Mouse (Mus musculus) liver, postnatal 0 days (tissue): Measurements from ENCODE around the gene Timm23. TPM values are rescaled to one million over a fixed set of nuclear protein-coding genes. Genes with fewer than 3 reads are reported as not detected.

Experiments used
- ATAC-seq: fragments of 200-750 bp; cut with Nextera tagmentation; 2 replicates; pipeline ENCODE4 v1.8.0; 2017; ENCODE audit warnings: mild to moderate bottlenecking, moderate library complexity
- DNase-seq: peaks from one replicate; pipeline ENCODE4 v3.0.0-alpha.2; 2016
- H3K27ac ChIP-seq: fragments of 300-500 bp; sonication (generic); 2 replicates; pipeline ENCODE4 v1.5.1; 2014; ENCODE audit warnings: antibody characterized with exemption, moderate library complexity, mild to moderate bottlenecking, low read depth
- H3K27me3 ChIP-seq: fragments of 300-500 bp; sonication (generic); 2 replicates; pipeline ENCODE4 v1.6.1; 2014; ENCODE audit warnings: low read length, control low read depth, mixed read lengths; ENCODE audit not compliant: insufficient read depth
- H3K36me3 ChIP-seq: fragments of 300-500 bp; sonication (generic); replicated peaks from 2 replicates; pipeline ENCODE4 v1.6.1; 2014; ENCODE audit warnings: mild to moderate bottlenecking, control low read depth, low read length, moderate library complexity, mixed read lengths; ENCODE audit not compliant: insufficient read depth
- H3K4me1 ChIP-seq: fragments of 300-500 bp; sonication (generic); 2 replicates; pipeline ENCODE4 v1.6.1; 2014; ENCODE audit warnings: antibody characterized with exemption, mild to moderate bottlenecking, control low read depth; ENCODE audit not compliant: insufficient read depth
- H3K4me2 ChIP-seq: fragments of 300-500 bp; sonication (generic); 2 replicates; pipeline ENCODE4 v1.6.1; 2014; ENCODE audit warnings: low read depth, mild to moderate bottlenecking, low read length, moderate library complexity, mixed read lengths
- H3K4me3 ChIP-seq: fragments of 300-500 bp; sonication (generic); 2 replicates; pipeline ENCODE4 v1.5.1; 2014; ENCODE audit warnings: low read depth, low read length
- H3K9ac ChIP-seq: fragments of 300-500 bp; sonication (generic); replicated peaks from 2 replicates; pipeline ENCODE4 v1.6.1; 2014; ENCODE audit warnings: mild to moderate bottlenecking, moderate library complexity
- H3K9me3 ChIP-seq: fragments of 300-500 bp; sonication (generic); 2 replicates; pipeline ENCODE4 v1.6.1; 2016; ENCODE audit warnings: mild to moderate bottlenecking, control low read depth, low read length, mixed read lengths
- CTCF ChIP-seq: sonication (generic); IDR thresholded peaks from 2 replicates; pipeline ENCODE4 v1.5.1; 2016; ENCODE audit warnings: antibody characterized with exemption, low read depth
- EP300 ChIP-seq: IDR thresholded peaks from 2 replicates; pipeline ENCODE4 v1.6.1; 2016; ENCODE audit warnings: antibody characterized with exemption, low read depth, mild to moderate bottlenecking
- WGBS: fragments of 180-500 bp; shearing (Covaris S2); extraction: QIAGEN DNeasy Blood & Tissue Kit; methylation state at CpG from one replicate; pipeline ENCODE4 v1.1.7; 2014; ENCODE audit not compliant: insufficient replicate concordance; 5-methylcytosine and 5-hydroxymethylcytosine counted together
- polyA plus RNA-seq: library from polyadenylated mRNA; unstranded; fragments of >200 nt; fragmentation: Nextera tagmentation; extraction: Ambion mirVana; gene quantifications from 2 replicates; pipeline ENCODE4 v1.2.1, GENCODE M21; 2015

Timm23 gene
- polyA plus RNA-seq, 1 experiment from 2014 or later = 211 TPM

GRCm38 (mm10) chr14:32134293-32134692 is 67.4 kb downstream of the Timm23 start:
- TF ChIP-seq CTCF (no peak), EP300 (peak; percentile 80)
- Histone ChIP-seq H3K4me1 (peaks cover 30% of the 10 kb centered on the region), H3K4me3 (no peak overlapping the region), H3K27ac (peak overlapping the region; percentile 52; the same call in 1 of the 2 replicates), H3K4me2 (peak overlapping the region; percentile 28), H3K9ac (no peak overlapping the region), H3K9me3 (no peaks in the 10 kb centered on the region), H3K27me3 (no peaks in the 10 kb centered on the region), H3K36me3 (no peaks in the 10 kb centered on the region)
- peak; percentile 59 for ATAC-seq
- 27% methylated on average over 2 of the region's 2 CpGs for WGBS
- DNase-seq = no peak

DNA sequence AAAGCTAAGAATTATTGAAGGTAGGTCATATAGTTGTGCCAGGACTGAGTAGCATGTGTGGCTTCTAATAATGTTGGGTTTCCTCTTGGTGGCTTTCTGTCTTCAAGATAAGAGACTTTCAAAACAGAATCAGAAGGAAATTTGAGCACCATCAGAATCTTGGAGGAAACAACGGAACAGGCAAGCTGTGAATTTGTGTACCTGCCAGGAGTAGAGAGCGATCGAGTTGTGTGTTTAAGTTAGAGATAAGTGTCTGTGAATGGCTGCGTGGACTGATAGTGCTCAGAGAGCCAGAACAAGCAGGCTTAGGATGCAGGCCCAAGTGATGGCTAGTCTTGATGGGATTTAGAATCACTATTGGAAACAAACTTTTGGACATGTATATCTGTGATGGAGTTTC is 69.9 kb downstream of the Timm23 start:
- no peaks in the 10 kb centered on the region for H3K36me3 ChIP-seq
- peak overlapping the region; percentile 38; the same call in 1 of the 2 replicates for H3K4me2 ChIP-seq
- no peak overlapping the region for H3K9ac ChIP-seq
- H3K9me3 ChIP-seq = no peaks in the 10 kb centered on the region
- TF ChIP-seq CTCF = no peak
- TF ChIP-seq EP300 = peak; percentile 78
- no peaks in the 10 kb centered on the region for H3K27me3 ChIP-seq
- ATAC-seq (peak; percentile 63; the same call in 1 of the 2 replicates), DNase-seq (no peak)
- WGBS = 27% methylated on average over 4 of the region's 4 CpGs
- H3K4me3 ChIP-seq = no peak overlapping the region
- peak overlapping the region; percentile 29; the same call in 1 of the 2 replicates for H3K27ac ChIP-seq
- H3K4me1 ChIP-seq = peaks cover 30% of the 10 kb centered on the region

Other genes with a start within 250 kb of the Timm23 start
- gene Galnt15, start 172.9 kb downstream of the Timm23 start, polyA plus RNA-seq = 0.05 TPM in 2 replicates
- gene Oxnad1, start 116.5 kb downstream of the Timm23 start, polyA plus RNA-seq = 13.5 and 14.3 TPM in 2 replicates
- gene Dph3, start 116.2 kb downstream of the Timm23 start, polyA plus RNA-seq = 55.9 and 58.1 TPM in 2 replicates
- 0.22 and 0.44 TPM in 2 replicates for gene Msmb, start 59.9 kb downstream of the Timm23 start, polyA plus RNA-seq
- gene Ncoa4, start 42.0 kb downstream of the Timm23 start, polyA plus RNA-seq = 126 and 141 TPM in 2 replicates
- gene Parg, start 51 bp upstream of the Timm23 start, polyA plus RNA-seq = 7.0 and 7.4 TPM in 2 replicates
- gene Ogdhl, start 120.1 kb upstream of the Timm23 start, polyA plus RNA-seq = 0.49 and 0.58 TPM in 2 replicates
- not detected in 2 replicates for gene 1700024G13Rik, start 186.5 kb upstream of the Timm23 start, polyA plus RNA-seq